Mouse (Mus musculus): ENCODE data around the gene Akap8l. TPM values are rescaled to one million over a fixed set of nuclear protein-coding genes. Genes with fewer than 3 reads are reported as not detected.

The Akap8l gene
- total and polyA plus RNA-seq, 2 experiments from 2014 or later: 69.9 to 117 TPM

GRCm38 (mm10) chr17:32313892-32314291, 36.5 kb downstream of the Akap8l start:
- Histone ChIP-seq H3K9ac (replicated peaks; ENCODE audit: low read length, poor library complexity, severe bottlenecking) (no peak overlapping the region), H3K4me1 (ENCODE audit: insufficient read depth, low read length) (no peaks in the 10 kb centered on the region; the same call in 1 of the 2 replicates)
- ATAC-seq (ENCODE audit: low FRiP score): no peak

DNA sequence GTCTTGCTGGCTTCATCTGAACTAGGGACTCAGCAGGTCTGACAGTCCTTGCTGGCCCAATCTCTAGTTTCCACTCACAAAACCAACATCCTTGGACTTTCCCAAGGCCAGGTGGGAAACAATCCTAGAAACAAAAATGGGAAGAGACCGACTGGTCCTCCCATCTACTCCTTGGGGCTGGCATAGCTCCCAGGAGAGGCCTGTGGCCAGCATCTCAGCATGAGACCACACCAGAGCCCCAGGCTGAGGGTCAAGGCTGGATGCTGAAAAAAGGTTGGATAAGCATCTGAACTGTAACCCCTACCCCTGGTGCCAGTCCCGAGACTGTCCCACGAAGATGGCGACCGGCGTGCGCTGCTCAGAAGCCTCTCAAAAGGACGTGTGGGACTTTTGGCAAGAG, 37.6 kb downstream of the Akap8l start:
- H3K4me3 ChIP-seq (ENCODE audit: low read depth, low read length): no peak overlapping the region
- no peaks in the 10 kb centered on the region for H3K4me1 ChIP-seq (ENCODE audit: insufficient read depth, low read length)
- ATAC-seq (ENCODE audit: low FRiP score): no peak
- no peak for DNase-seq (ENCODE audit: low spot score)
- TF ChIP-seq CTCF (IDR thresholded peaks at IDR 0.05): no peak
- peaks cover 97% of the 10 kb centered on the region for H3K36me3 ChIP-seq (ENCODE audit: insufficient read depth, low read length)
- WGBS: 96% methylated on average over 8 of the region's 8 CpGs
- no peak overlapping the region for H3K4me2 ChIP-seq (ENCODE audit: low read depth, low read length, poor library complexity, severe bottlenecking)
- no peak overlapping the region for H3K27ac ChIP-seq (ENCODE audit: low read depth, low read length)
- H3K27me3 ChIP-seq (ENCODE audit: insufficient read depth, low read length): no peaks in the 10 kb centered on the region
- H3K9ac ChIP-seq (replicated peaks; ENCODE audit: low read length, poor library complexity, severe bottlenecking): no peak overlapping the region
- H3K9me3 ChIP-seq (ENCODE audit: low read length): no peaks in the 10 kb centered on the region

More at GRCm38 (mm10) chr17:32313892-32314291, 36.5 kb downstream of the Akap8l start:
- Histone ChIP-seq H3K4me2 (ENCODE audit: low read depth, low read length, poor library complexity, severe bottlenecking) (no peak overlapping the region), H3K27ac (ENCODE audit: low read depth, low read length) (no peak overlapping the region), H3K27me3 (ENCODE audit: insufficient read depth, low read length) (no peaks in the 10 kb centered on the region), H3K9me3 (ENCODE audit: low read length) (no peaks in the 10 kb centered on the region), H3K36me3 (ENCODE audit: insufficient read depth, low read length) (peaks cover 88% of the 10 kb centered on the region), H3K4me3 (ENCODE audit: low read depth, low read length) (no peak overlapping the region)
- no peak for DNase-seq (ENCODE audit: low spot score)
- no peak for TF ChIP-seq CTCF (IDR thresholded peaks at IDR 0.05)
- 84% methylated on average over 5 of the region's 5 CpGs for WGBS

GRCm38 (mm10) chr17:32307963-32308362, 42.4 kb downstream of the Akap8l start:
- no peaks in the 10 kb centered on the region for H3K9me3 ChIP-seq (ENCODE audit: low read length)
- DNase-seq (ENCODE audit: low spot score): no peak
- 95% methylated on average over 4 of the region's 4 CpGs for WGBS

GRCm38 (mm10) chr17:32298125-32298524, 52.3 kb downstream of the Akap8l start:
- Histone ChIP-seq H3K4me3 (ENCODE audit: low read depth, low read length) (no peak overlapping the region), H3K27ac (ENCODE audit: low read depth, low read length) (no peak overlapping the region), H3K36me3 (ENCODE audit: insufficient read depth, low read length) (no peaks in the 10 kb centered on the region), H3K9ac (replicated peaks; ENCODE audit: low read length, poor library complexity, severe bottlenecking) (no peak overlapping the region), H3K9me3 (ENCODE audit: low read length) (no peaks in the 10 kb centered on the region), H3K4me2 (ENCODE audit: low read depth, low read length, poor library complexity, severe bottlenecking) (no peak overlapping the region), H3K27me3 (ENCODE audit: insufficient read depth, low read length) (no peaks in the 10 kb centered on the region), H3K4me1 (ENCODE audit: insufficient read depth, low read length) (no peaks in the 10 kb centered on the region)
- ATAC-seq (ENCODE audit: low FRiP score): no peak
- peak; percentile 28; the same call in 1 of the 2 replicates for TF ChIP-seq CTCF (IDR thresholded peaks at IDR 0.05)
- DNase-seq (ENCODE audit: low spot score): no peak
- 96% methylated on average over 1 of the region's 1 CpGs for WGBS

More at GRCm38 (mm10) chr17:32307963-32308362, 42.4 kb downstream of the Akap8l start:
- TF ChIP-seq CTCF (IDR thresholded peaks at IDR 0.05): no peak
- Histone ChIP-seq H3K4me2 (ENCODE audit: low read depth, low read length, poor library complexity, severe bottlenecking) (no peak overlapping the region), H3K27me3 (ENCODE audit: insufficient read depth, low read length) (no peaks in the 10 kb centered on the region), H3K4me3 (ENCODE audit: low read depth, low read length) (no peak overlapping the region), H3K27ac (ENCODE audit: low read depth, low read length) (no peak overlapping the region), H3K9ac (replicated peaks; ENCODE audit: low read length, poor library complexity, severe bottlenecking) (no peak overlapping the region), H3K4me1 (ENCODE audit: insufficient read depth, low read length) (no peaks in the 10 kb centered on the region), H3K36me3 (ENCODE audit: insufficient read depth, low read length) (peaks cover 81% of the 10 kb centered on the region)
- no peak for ATAC-seq (ENCODE audit: low FRiP score)

DNA sequence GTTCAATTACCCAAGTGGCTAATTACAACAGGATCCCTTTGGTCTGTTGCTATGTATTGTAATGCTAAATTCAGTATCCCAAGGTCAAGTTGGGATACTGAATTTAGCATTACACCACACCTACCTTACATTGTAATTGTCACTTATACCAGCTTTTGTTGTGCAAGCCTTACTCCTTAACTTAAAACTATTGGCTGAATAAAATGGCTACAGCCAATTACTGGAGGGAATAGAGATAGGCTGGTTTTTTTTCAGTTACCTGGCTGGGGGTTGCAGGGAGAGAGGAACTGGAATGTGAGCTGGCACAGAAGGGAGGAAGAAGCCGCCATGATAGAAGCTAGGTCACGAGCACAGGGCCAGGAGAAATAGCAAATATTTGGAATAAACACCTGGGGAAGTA, 54.5 kb downstream of the Akap8l start:
- Histone ChIP-seq H3K4me1 (ENCODE audit: insufficient read depth, low read length) (no peaks in the 10 kb centered on the region), H3K4me3 (ENCODE audit: low read depth, low read length) (no peak overlapping the region), H3K9me3 (ENCODE audit: low read length) (no peaks in the 10 kb centered on the region), H3K4me2 (ENCODE audit: low read depth, low read length, poor library complexity, severe bottlenecking) (no peak overlapping the region), H3K27ac (ENCODE audit: low read depth, low read length) (no peak overlapping the region), H3K27me3 (ENCODE audit: insufficient read depth, low read length) (no peaks in the 10 kb centered on the region), H3K9ac (replicated peaks; ENCODE audit: low read length, poor library complexity, severe bottlenecking) (no peak overlapping the region), H3K36me3 (ENCODE audit: insufficient read depth, low read length) (no peaks in the 10 kb centered on the region)
- no peak for TF ChIP-seq CTCF (IDR thresholded peaks at IDR 0.05)
- DNase-seq (ENCODE audit: low spot score) (no peak), ATAC-seq (ENCODE audit: low FRiP score) (no peak)
- WGBS: 95% methylated on average over 2 of the region's 2 CpGs

DNA sequence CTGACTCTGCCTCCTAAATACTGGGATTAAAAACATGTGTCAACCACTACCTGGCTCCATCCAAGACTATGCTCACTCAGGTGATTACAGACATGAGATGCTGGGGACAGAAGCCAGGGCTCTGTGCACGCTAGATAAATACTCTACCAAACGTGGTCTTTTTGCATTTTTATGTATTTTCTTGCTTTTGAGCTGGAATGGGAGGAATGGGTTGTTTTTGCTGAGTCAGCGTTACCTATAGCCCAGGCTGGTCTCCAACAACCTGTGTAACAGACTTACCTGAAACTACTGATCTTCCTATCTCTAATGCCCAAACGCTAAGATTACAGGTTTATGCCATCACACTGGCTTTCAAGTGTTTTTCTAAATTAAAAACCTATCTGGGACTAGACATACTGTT, 55.2 kb downstream of the Akap8l start:
- DNase-seq (ENCODE audit: low spot score): no peak
- Histone ChIP-seq H3K36me3 (ENCODE audit: insufficient read depth, low read length) (no peaks in the 10 kb centered on the region), H3K27me3 (ENCODE audit: insufficient read depth, low read length) (no peaks in the 10 kb centered on the region), H3K4me3 (ENCODE audit: low read depth, low read length) (no peak overlapping the region), H3K9me3 (ENCODE audit: low read length) (no peaks in the 10 kb centered on the region), H3K4me1 (ENCODE audit: insufficient read depth, low read length) (no peaks in the 10 kb centered on the region), H3K4me2 (ENCODE audit: low read depth, low read length, poor library complexity, severe bottlenecking) (no peak overlapping the region), H3K27ac (ENCODE audit: low read depth, low read length) (no peak overlapping the region), H3K9ac (replicated peaks; ENCODE audit: low read length, poor library complexity, severe bottlenecking) (no peak overlapping the region)
- WGBS: 85% methylated on average over 4 of the region's 4 CpGs
- ATAC-seq (ENCODE audit: low FRiP score): no peak
- TF ChIP-seq CTCF (IDR thresholded peaks at IDR 0.05): no peak

Measured in midbrain, postnatal 0 days (tissue).